In the genomic region with DNA sequence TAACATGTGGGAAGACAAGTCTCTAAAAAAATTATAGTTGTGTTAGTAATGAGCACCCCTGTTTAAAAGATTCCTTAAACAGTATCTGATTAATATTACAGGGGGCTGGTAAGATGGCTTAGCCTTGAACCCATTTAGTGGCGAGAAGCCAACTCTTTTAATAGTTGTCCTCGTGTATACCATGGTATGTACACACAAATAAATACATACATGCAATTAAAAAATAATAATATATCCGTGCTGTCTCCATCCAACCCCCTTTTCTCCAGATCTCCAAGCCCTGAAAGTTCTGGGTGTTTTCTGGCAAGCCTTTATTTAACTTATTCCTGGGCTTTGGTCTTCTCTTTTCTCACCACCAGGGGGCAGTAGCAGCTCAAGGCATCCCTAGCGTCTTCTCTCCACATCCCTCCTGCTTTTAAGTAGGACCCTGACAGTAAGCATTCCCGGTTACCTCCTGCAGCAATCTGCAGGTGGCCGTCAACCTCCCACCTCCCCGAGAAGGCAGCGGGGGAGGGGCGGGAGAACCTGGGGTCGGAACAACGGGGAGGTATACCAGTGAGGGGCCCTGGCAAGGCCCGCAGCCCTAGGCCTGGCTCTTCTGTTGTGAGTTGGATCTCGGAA, we compare ENCODE assay signal across 8 mouse cellular contexts. TPM values are rescaled to one million over a fixed set of nuclear protein-coding genes. Genes with fewer than 3 reads are reported as not detected.
DNase-seq lines count a peak whose midpoint lies in the region; ATAC-seq and TF ChIP-seq lines count a peak whose summit lies in the region.

No protein-coding gene starts in this region.

- peak overlapping the region; percentile 32 for H3K4me2 ChIP-seq in forebrain, embryonic 15.5 days (replicated peaks)
- H3K4me2 ChIP-seq in hindbrain, embryonic 11.5 days (replicated peaks; ENCODE audit: low read depth, low read length): peak overlapping the region; percentile 39; the same call in 1 of the 2 replicates
- H3K4me2 ChIP-seq in lung, postnatal 0 days (replicated peaks; ENCODE audit: low read depth, low read length): no peak overlapping the region

- TF ChIP-seq CTCF in lung, postnatal 0 days (IDR thresholded peaks at IDR 0.05): peak; percentile 92

- peak; percentile 69 for DNase-seq in Muller cell, postnatal 12 days (ENCODE audit: inconsistent ontology term)
- DNase-seq in c-Kit-positive CD71-positive TER-119-positive erythroid progenitor cells, embryonic 14.5 days (ENCODE audit: low spot score): peak; percentile 79
- peak; percentile 94 for DNase-seq in hindbrain, embryonic 11.5 days (ENCODE audit: low spot score)
- DNase-seq in layer of hippocampus, adult 9-10 months (ENCODE audit: low spot score): peak; percentile 68
- peak; percentile 83 for DNase-seq in lung, postnatal 0 days (ENCODE audit: low spot score)
- peak; percentile 62 for DNase-seq in retina, adult 2 months (ENCODE audit: low read depth, low spot score)
- DNase-seq in thymus, postnatal 36 days: peak; percentile 34 to 40

- no peak overlapping the region for H3K9ac ChIP-seq in forebrain, embryonic 15.5 days (replicated peaks)
- no peak overlapping the region for H3K9ac ChIP-seq in hindbrain, embryonic 11.5 days (ENCODE audit: low read depth, low read length)
- H3K9ac ChIP-seq in lung, postnatal 0 days (replicated peaks; ENCODE audit: low read depth): no peak overlapping the region

- ATAC-seq in forebrain, embryonic 15.5 days (replicated peaks): 0 out of 2 replicates have a peak, but pooled peaks have one; percentile 46
- no peak for ATAC-seq in hindbrain, embryonic 11.5 days (ENCODE audit: low FRiP score)
- ATAC-seq in lung, postnatal 0 days: peak; percentile 30

- peaks cover 5% of the 10 kb centered on the region; the same call in 1 of the 2 replicates for H3K4me1 ChIP-seq in forebrain, embryonic 15.5 days
- H3K4me1 ChIP-seq in hindbrain, embryonic 11.5 days (replicated peaks; ENCODE audit: control insufficient read depth, insufficient read depth, low read length): no peaks in the 10 kb centered on the region
- H3K4me1 ChIP-seq in lung, postnatal 0 days (ENCODE audit: insufficient read depth, low read depth, low read length): no peaks in the 10 kb centered on the region

- TF ChIP-seq EP300 in lung, postnatal 0 days (IDR thresholded peaks at IDR 0.05): no peak

- no peak overlapping the region for H3K27ac ChIP-seq in forebrain, embryonic 15.5 days (replicated peaks)
- H3K27ac ChIP-seq in hindbrain, embryonic 11.5 days (ENCODE audit: low read depth, low read length): no peak overlapping the region
- no peak overlapping the region for H3K27ac ChIP-seq in lung, postnatal 0 days (ENCODE audit: low read length)

- peaks cover 2% of the 10 kb centered on the region; the same call in 1 of the 2 replicates for H3K27me3 ChIP-seq in forebrain, embryonic 15.5 days
- no peaks in the 10 kb centered on the region for H3K27me3 ChIP-seq in hindbrain, embryonic 11.5 days (ENCODE audit: control insufficient read depth, insufficient read depth, low read length)
- no peaks in the 10 kb centered on the region for H3K27me3 ChIP-seq in lung, postnatal 0 days (replicated peaks; ENCODE audit: insufficient read depth, low read length)

- H3K9me3 ChIP-seq in forebrain, embryonic 15.5 days: no peaks in the 10 kb centered on the region
- H3K9me3 ChIP-seq in hindbrain, embryonic 11.5 days (ENCODE audit: control insufficient read depth, low read length): no peaks in the 10 kb centered on the region
- no peaks in the 10 kb centered on the region for H3K9me3 ChIP-seq in lung, postnatal 0 days (ENCODE audit: low read length)

- no peaks in the 10 kb centered on the region for H3K36me3 ChIP-seq in forebrain, embryonic 15.5 days
- H3K36me3 ChIP-seq in hindbrain, embryonic 11.5 days (ENCODE audit: control insufficient read depth, insufficient read depth, low read length): no peaks in the 10 kb centered on the region
- H3K36me3 ChIP-seq in lung, postnatal 0 days (ENCODE audit: insufficient read depth, low read length): no peaks in the 10 kb centered on the region

- no peak overlapping the region for H3K4me3 ChIP-seq in forebrain, embryonic 15.5 days
- no peak overlapping the region for H3K4me3 ChIP-seq in hindbrain, embryonic 11.5 days (ENCODE audit: low read depth, low read length)
- H3K4me3 ChIP-seq in lung, postnatal 0 days (ENCODE audit: low read depth, low read length): no peak overlapping the region

- 11% methylated on average over 13 of the region's 13 CpGs for WGBS in forebrain, embryonic 15.5 days
- 15% methylated on average over 13 of the region's 13 CpGs for WGBS in hindbrain, embryonic 11.5 days
- 14% methylated on average over 13 of the region's 13 CpGs for WGBS in lung, postnatal 0 days

RNA-seq across cellular contexts. Expression of gene Nipal3, which starts 13.7 kb away (rescaled TPM):
- polyA plus RNA-seq in forebrain, embryonic 15.5 days (2015; fragmentation: Nextera tagmentation; extraction: Ambion mirVana): 4.3 and 6.6 TPM in 2 replicates
- 2.7 and 5.8 TPM in 2 replicates for polyA plus RNA-seq in hindbrain, embryonic 11.5 days (2014; fragmentation: Nextera tagmentation; extraction: Ambion mirVana)
- 9.7 and 12.0 TPM in 2 replicates for polyA plus RNA-seq in lung, postnatal 0 days (2015; fragmentation: Nextera tagmentation; extraction: Ambion mirVana)

RNA-seq across cellular contexts. Expression of gene Stpg1, which starts 13.9 kb away (rescaled TPM):
- 0.18 TPM in 1 of 2 replicates, not detected in the other for polyA plus RNA-seq in forebrain, embryonic 15.5 days (2015; fragmentation: Nextera tagmentation; extraction: Ambion mirVana)
- polyA plus RNA-seq in hindbrain, embryonic 11.5 days (2014; fragmentation: Nextera tagmentation; extraction: Ambion mirVana): 0.79 and 1.0 TPM in 2 replicates
- polyA plus RNA-seq in lung, postnatal 0 days (2015; fragmentation: Nextera tagmentation; extraction: Ambion mirVana): 0.83 and 0.85 TPM in 2 replicates

Comparison
In these comparisons a context has a peak if more than half of its experiments do, and no peak if none do; other contexts are left out.
1. DNase-seq: peak in every context shown above with its lines; median percentile 94 in hindbrain, embryonic 11.5 days; 83 in lung, postnatal 0 days; 79 in c-Kit-positive CD71-positive TER-119-positive erythroid progenitor cells, embryonic 14.5 days; 69 in Muller cell, postnatal 12 days; 68 in layer of hippocampus, adult 9-10 months; 62 in retina, adult 2 months; 37 in thymus, postnatal 36 days.